Mouse (Mus musculus) small intestine, adult 2 months (tissue): ENCODE measurements around the gene Rbm20. TPM values are rescaled to one million over a fixed set of nuclear protein-coding genes. Genes with fewer than 3 reads are reported as not detected.
"Not testable (repeated sequence)": the region's sequence is repeated elsewhere in the genome, so short reads cannot be mapped to it uniquely, and the experiment has no call there.

Source experiments
- H3K27ac ChIP-seq: fragments of 200-500 bp; 2 replicates; pipeline ENCODE4 v1.5.1; 2012; ENCODE audit warnings: low read depth, low read length, control low read depth, inconsistent platforms; ENCODE audit not compliant: insufficient read depth
- H3K27me3 ChIP-seq: fragments of 200-500 bp; 2 replicates; pipeline ENCODE4 v1.6.1; 2012; ENCODE audit warnings: mild to moderate bottlenecking, moderate library complexity, low read length, inconsistent platforms; ENCODE audit not compliant: control insufficient read depth, insufficient read depth
- H3K36me3 ChIP-seq: fragments of 200-500 bp; 2 replicates; pipeline ENCODE4 v1.6.1; 2012; ENCODE audit warnings: mild to moderate bottlenecking, low read length, control low read depth, inconsistent platforms; ENCODE audit not compliant: control insufficient read depth, insufficient read depth
- H3K4me1 ChIP-seq: fragments of 200-500 bp; 2 replicates; pipeline ENCODE4 v1.6.1; 2012; ENCODE audit warnings: low read length, inconsistent platforms, mixed read lengths; ENCODE audit not compliant: control insufficient read depth, insufficient read depth, insufficient read length
- H3K4me3 ChIP-seq: fragments of 200-500 bp; 2 replicates; pipeline ENCODE4 v1.5.1; 2012; ENCODE audit warnings: low read depth, mild to moderate bottlenecking, control low read depth, inconsistent platforms, low read length, moderate library complexity
- CTCF ChIP-seq: fragments of 200-500 bp; IDR thresholded peaks from 2 replicates; pipeline ENCODE4 v1.5.1; 2012; ENCODE audit warnings: low read depth, mild to moderate bottlenecking, control low read depth, inconsistent platforms, low read length, moderate library complexity, mixed read lengths; ENCODE audit not compliant: insufficient replicate concordance, insufficient read length; ENCODE audit errors: extremely low read depth
- POLR2A ChIP-seq: fragments of 200-500 bp; IDR thresholded peaks from 2 replicates; pipeline ENCODE4 v1.6.1; 2012; ENCODE audit warnings: low read depth, mild to moderate bottlenecking, control low read depth, inconsistent platforms, low read length, moderate library complexity
- WGBS: fragments of 180-500 bp; shearing (Covaris S2); methylation state at CpG from one replicate; pipeline ENCODE4 v1.1.7; 2018; 5-methylcytosine and 5-hydroxymethylcytosine counted together
- polyA plus RNA-seq: library from polyadenylated mRNA; depleted of rRNA; stranded (reverse); fragments of >200 nt; gene quantifications from 2 replicates; pipeline ENCODE4 v1.2.3, GENCODE M21; 2012

The Rbm20 gene
- polyA plus RNA-seq, 1 experiment = 0.16 TPM

DNA sequence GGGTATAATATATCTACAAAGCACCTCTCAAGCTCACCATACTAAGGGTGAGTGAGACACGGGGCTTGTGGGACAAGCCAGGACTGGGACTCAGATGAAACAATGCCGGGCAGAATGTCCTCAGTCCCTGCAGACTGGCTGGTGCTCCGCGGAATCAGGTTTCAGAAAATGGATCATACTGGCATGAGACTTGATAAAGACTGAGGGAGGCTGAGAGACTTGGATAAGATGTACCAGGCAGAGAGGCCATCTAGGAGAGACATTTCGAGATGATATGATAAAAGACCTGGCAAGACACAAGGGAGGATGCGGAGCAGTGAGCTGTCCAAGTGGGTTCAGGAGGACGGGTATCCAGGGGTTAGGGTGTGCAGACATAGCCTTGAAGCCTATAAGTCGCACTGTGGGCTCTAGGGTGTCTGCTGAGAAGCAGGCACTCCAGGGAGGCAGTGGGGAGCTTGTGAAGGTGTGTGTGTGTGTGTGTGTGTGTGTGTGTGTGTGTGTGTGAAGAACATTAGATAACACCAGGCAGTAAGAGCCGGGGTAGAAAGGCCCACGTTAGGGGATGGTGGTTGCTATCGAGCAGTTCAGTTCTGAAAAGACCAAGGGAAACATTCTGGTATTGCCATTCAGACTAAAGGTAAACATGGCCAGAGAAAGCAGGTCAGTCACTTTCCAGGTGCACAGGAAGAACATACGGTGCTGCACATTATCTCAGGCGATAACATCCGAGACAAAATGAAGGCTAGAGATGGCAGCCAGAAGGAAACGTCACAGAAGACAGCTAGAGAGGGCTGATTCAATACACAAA is 225.0 kb downstream of the Rbm20 start:
- H3K27ac ChIP-seq = peak overlapping the region; percentile 81
- H3K27me3 ChIP-seq = no peaks in the 10 kb centered on the region
- no peak overlapping the region for H3K4me3 ChIP-seq
- peaks cover 27% of the 10 kb centered on the region for H3K4me1 ChIP-seq
- WGBS = 40% methylated on average over 15 of the region's 15 CpGs
- TF ChIP-seq POLR2A = no peak
- TF ChIP-seq CTCF = no peak
- H3K36me3 ChIP-seq = no peaks in the 10 kb centered on the region

DNA sequence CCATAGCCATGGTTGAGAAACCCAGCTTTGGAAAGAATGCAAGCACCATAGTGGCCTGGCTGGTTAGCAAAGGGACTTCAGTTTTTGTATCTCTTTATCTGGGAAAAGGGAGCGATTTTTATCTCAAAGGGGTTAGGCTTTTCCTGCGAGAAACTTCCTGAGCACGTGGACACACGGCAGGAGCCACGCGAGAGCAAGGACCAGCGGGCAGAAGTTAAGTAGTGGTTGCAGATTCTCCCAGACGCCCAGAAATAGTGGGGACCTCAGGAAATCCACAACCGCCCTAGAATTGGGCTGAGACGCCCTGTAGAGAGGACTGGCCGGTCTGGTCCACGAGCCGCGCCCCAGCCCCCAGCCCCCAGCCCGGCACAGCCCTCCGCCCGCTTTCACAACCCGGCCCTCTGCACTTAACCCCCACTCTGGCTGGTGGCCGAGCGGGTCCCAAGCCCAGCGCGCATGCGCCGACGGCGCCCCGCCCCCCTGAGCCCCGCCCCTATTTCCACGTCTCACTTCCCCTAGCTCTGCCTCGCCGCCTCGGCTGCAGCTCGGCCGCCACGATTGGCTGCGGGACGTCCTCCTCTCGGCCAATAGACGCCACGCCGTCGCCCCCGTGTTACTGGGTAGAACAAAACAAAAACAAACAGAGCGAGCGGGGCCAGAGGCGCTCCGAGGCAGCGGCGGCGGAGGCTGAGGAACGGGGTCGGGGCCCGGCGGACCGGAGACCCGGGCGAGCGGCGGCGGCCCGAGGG is 225.8 kb downstream of the Rbm20 start:
- peaks cover 25% of the 10 kb centered on the region for H3K4me1 ChIP-seq
- under 1% methylated on average over 60 of the region's 61 CpGs for WGBS
- H3K36me3 ChIP-seq = no peaks in the 10 kb centered on the region
- TF ChIP-seq POLR2A (peak; percentile 98), CTCF (no peak)
- no peaks in the 10 kb centered on the region for H3K27me3 ChIP-seq
- H3K27ac ChIP-seq = peak overlapping the region; percentile 87
- peak overlapping the region; percentile 100 for H3K4me3 ChIP-seq

DNA sequence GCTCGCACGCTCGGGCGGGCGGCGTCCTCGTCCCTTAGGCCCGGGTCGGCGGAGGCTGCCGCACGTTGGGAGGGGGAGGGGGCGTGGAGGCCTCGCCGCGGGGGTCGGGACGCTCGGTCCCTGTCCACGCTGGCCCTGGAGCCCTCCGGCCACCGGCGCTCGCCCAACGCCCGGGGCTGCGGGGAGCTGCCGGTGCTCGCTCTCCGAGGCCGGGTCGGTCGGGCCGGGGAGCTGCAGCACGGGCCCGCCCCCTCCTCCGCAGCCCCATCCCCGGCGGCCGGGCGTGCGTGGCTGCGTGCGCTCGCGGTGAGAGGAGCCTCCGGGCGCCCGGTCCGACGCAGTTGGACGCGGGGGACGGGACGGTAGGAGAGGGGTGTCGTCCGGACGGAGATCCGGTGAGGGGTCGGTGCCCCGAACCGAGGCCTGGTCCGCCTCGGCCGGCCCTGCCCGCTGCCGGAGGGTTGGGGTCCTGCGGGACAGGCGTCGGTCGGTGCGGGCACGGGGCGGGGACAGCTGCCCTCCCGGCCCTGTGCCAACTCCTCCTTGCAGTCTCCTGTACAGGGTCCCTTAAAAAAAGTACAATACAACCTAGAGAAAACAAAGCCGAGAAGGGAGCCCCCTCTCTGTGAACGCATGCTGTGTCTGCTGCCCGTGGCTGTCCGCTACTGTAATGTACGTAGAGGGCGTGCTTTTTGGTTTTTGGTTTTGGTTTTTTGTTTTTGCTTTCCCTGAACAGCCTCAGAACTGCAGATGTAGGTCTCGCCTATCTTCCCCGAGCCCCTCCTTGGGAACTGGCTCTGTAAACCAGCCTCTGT is 226.6 kb downstream of the Rbm20 start:
- TF ChIP-seq CTCF (peak; percentile 38; the same call in 1 of the 2 replicates), POLR2A (no peak; the same call in 1 of the 2 replicates)
- 1% methylated on average over 82 of the region's 83 CpGs for WGBS
- H3K27me3 ChIP-seq = no peaks in the 10 kb centered on the region
- H3K27ac ChIP-seq = peak overlapping the region; percentile 87
- peak overlapping the region; percentile 100 for H3K4me3 ChIP-seq
- peaks cover 22% of the 10 kb centered on the region for H3K4me1 ChIP-seq
- peaks cover 5% of the 10 kb centered on the region for H3K36me3 ChIP-seq

DNA sequence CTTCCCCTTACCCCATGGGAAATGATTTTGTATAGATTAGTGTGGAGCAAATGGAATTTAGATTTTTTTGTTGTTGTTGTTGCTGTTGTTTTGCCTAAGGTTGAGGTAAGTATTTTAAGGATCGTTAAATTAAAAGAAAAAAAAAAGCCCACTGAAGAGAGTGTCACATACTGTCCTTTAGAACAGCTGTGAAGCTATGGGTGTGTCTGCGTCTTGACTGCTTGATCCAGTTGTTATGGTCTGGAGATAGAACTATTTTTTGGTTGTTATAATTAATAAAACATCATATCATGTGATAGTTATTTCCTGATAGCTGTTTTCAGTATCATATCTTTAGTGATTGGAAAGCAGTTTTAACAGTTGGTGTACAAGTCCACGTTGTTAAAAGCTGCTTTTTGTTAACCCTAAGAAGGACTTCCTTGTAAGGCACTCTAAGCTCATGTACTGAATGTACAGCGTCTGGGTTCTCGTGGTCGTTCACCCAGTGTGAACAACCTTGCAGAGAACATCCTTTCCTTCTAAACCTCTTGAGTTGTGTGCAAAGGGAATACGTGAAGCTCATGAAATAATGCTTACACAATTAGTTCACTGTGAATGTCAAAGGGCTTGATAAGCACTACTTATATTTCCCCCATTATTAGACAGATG is 227.9 kb downstream of the Rbm20 start:
- TF ChIP-seq CTCF = no peak
- no peak for TF ChIP-seq POLR2A
- no peaks in the 10 kb centered on the region for H3K27me3 ChIP-seq
- H3K27ac ChIP-seq = peak overlapping the region; percentile 35; the same call in 1 of the 2 replicates
- WGBS = 4% methylated on average over 7 of the region's 7 CpGs
- H3K36me3 ChIP-seq = peaks cover 11% of the 10 kb centered on the region
- H3K4me3 ChIP-seq = no peak overlapping the region
- H3K4me1 ChIP-seq = peaks cover 19% of the 10 kb centered on the region

DNA sequence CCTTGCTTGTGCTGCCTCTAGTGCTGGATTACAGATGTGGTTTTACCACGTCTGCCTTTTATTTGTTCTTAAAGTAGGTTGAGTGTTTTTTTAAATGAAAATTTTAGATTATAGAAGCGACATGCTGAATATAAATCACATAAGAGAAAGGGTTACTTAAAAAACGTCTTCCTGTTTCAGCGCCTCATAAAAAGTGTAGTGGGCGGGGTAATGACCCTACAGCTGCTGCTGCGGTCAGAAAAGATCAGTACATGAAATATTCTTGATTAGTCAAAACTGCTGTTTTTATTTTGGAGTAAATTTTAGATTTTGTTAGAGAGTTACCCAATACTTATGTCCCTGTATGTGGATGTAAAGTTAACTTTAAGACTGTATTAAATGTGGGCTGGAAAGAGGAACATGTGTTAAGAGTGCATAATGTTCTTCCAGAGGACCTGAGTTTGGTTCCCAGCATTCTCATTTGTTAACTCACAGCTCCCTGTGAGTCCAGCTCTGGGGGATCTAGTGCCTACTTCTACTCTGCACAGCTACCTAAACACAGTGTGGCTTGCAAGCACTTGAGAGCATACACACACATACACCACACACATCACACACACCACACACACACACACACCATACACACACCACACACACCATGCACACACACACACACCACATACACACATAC is 229.1 kb downstream of the Rbm20 start:
- peaks cover 16% of the 10 kb centered on the region for H3K4me1 ChIP-seq
- H3K27me3 ChIP-seq = no peaks in the 10 kb centered on the region
- H3K27ac ChIP-seq = peak overlapping the region; percentile 61
- H3K36me3 ChIP-seq = peaks cover 14% of the 10 kb centered on the region
- TF ChIP-seq POLR2A (no peak), CTCF (no peak)
- H3K4me3 ChIP-seq = peak overlapping the region; percentile 40; the same call in 1 of the 2 replicates
- 4% methylated on average over 6 of the region's 6 CpGs for WGBS

DNA sequence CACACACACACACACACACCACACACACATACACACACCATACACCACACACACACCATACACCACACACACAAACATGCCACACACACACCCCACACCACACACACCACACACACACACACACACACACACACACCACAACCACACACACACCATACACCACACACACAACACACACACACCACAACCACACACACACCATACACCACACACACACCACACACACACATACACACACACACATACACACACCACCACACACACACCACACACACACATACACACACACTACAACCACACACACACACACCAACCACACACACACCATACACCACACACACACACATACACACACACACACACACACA is 229.6 kb downstream of the Rbm20 start:
- Histone ChIP-seq H3K36me3 (peaks cover 18% of the 10 kb centered on the region), H3K4me1 (peaks cover 16% of the 10 kb centered on the region), H3K27ac (peak overlapping the region; percentile 61)
- H3K27me3 ChIP-seq, H3K4me3 ChIP-seq: not testable (repeated sequence)
